Mouse (Mus musculus) G1E-ER4 (cell line): ENCODE data around the gene Ms4a15. TPM values are rescaled to one million over a fixed set of nuclear protein-coding genes. Genes with fewer than 3 reads are reported as not detected.

Source experiments
- GATA1 ChIP-seq: IDR thresholded peaks from one replicate; pipeline ENCODE4 v1.8.0; 2012; ENCODE audit warnings: low read length, inconsistent platforms
- polyA plus RNA-seq: library from polyadenylated mRNA; stranded (reverse); fragments of >175 nt; gene quantifications from 2 replicates; pipeline ENCODE4 v1.2.3, GENCODE M21; 2012

The Ms4a15 gene
- polyA plus RNA-seq, 1 experiment = not detected

GRCm38 (mm10) chr19:10974238-10974865, 18.7 kb downstream of the Ms4a15 start, which contains the start of gene Ms4a10:
TSS of gene Ms4a10 (minus strand) at chr19:10974670.
- TF ChIP-seq GATA1 = no peak

GRCm38 (mm10) chr19:10973187-10973586, 19.9 kb downstream of the Ms4a15 start:
- no peak for TF ChIP-seq GATA1

GRCm38 (mm10) chr19:10972660-10973059, 20.4 kb downstream of the Ms4a15 start:
- TF ChIP-seq GATA1 = no peak

- no peak for TF ChIP-seq GATA1
Observed at GRCm38 (mm10) chr19:10970457-10970856, 22.6 kb downstream of the Ms4a15 start.

- TF ChIP-seq GATA1 = no peak
Observed at GRCm38 (mm10) chr19:10968578-10968977, 24.5 kb downstream of the Ms4a15 start.

GRCm38 (mm10) chr19:10965721-10966120, 27.3 kb downstream of the Ms4a15 start:
- TF ChIP-seq GATA1 = no peak

- TF ChIP-seq GATA1 = no peak
Observed at GRCm38 (mm10) chr19:10959978-10960346, 33.1 kb downstream of the Ms4a15 start.

GRCm38 (mm10) chr19:10959085-10959977, 33.7 kb downstream of the Ms4a15 start:
- no peak for TF ChIP-seq GATA1

- TF ChIP-seq GATA1 = no peak
Observed at GRCm38 (mm10) chr19:10952021-10952939, 40.8 kb downstream of the Ms4a15 start.

- TF ChIP-seq GATA1 = no peak
Observed at GRCm38 (mm10) chr19:10949558-10949957, 43.5 kb downstream of the Ms4a15 start.

GRCm38 (mm10) chr19:10949112-10949511, 43.9 kb downstream of the Ms4a15 start, which contains the start of gene Ccdc86:
TSS of gene Ccdc86 (minus strand) at chr19:10949266.
- no peak for TF ChIP-seq GATA1

- TF ChIP-seq GATA1 = no peak
Observed at GRCm38 (mm10) chr19:10948416-10948815, 44.6 kb downstream of the Ms4a15 start.

- TF ChIP-seq GATA1 = no peak
Observed at GRCm38 (mm10) chr19:10947219-10947618, 45.8 kb downstream of the Ms4a15 start.

- TF ChIP-seq GATA1 = no peak
Observed at GRCm38 (mm10) chr19:10946506-10946905, 46.5 kb downstream of the Ms4a15 start.

GRCm38 (mm10) chr19:10943955-10944354, 49.1 kb downstream of the Ms4a15 start:
- TF ChIP-seq GATA1 = no peak
